Mouse (Mus musculus) heart, adult 8-10 months (tissue): Measurements from ENCODE around the gene Nr1d1. TPM values are rescaled to one million over a fixed set of nuclear protein-coding genes. Genes with fewer than 3 reads are reported as not detected.

ENCODE experiments used
- DNase-seq: peaks from one replicate; pipeline ENCODE4 v3.0.0; 2022; ENCODE audit warnings: low spot score
- total RNA-seq, 4 experiments: library from RNA; stranded (reverse); gene quantifications; 2 replicates each; pipeline ENCODE4 v1.2.4; 2022

Nr1d1 gene
- total RNA-seq, 4 experiments from 2014 or later: 81.4 to 121 (median 101) TPM

- DNase-seq: peak; percentile 97
Observed at GRCm38 (mm10) chr11:98788550-98789218, 13.6 kb upstream of the Nr1d1 start.

- no peak for DNase-seq
Observed at GRCm38 (mm10) chr11:98788139-98788538, 13.0 kb upstream of the Nr1d1 start.

- no peak for DNase-seq
Observed at GRCm38 (mm10) chr11:98787691-98788090, 12.6 kb upstream of the Nr1d1 start.

- DNase-seq: no peak
Observed at GRCm38 (mm10) chr11:98787229-98787628, 12.1 kb upstream of the Nr1d1 start.

GRCm38 (mm10) chr11:98786359-98787214 is 11.5 kb upstream of the Nr1d1 start:
- peak; percentile 100 for DNase-seq

GRCm38 (mm10) chr11:98785772-98786281 is 10.7 kb upstream of the Nr1d1 start:
- DNase-seq: peak; percentile 93

- no peak for DNase-seq
Observed at GRCm38 (mm10) chr11:98785214-98785613, 10.1 kb upstream of the Nr1d1 start.

GRCm38 (mm10) chr11:98784139-98784538 is 9.0 kb upstream of the Nr1d1 start:
- DNase-seq: no peak

- DNase-seq: peak; percentile 98
Observed at GRCm38 (mm10) chr11:98783236-98783696, 8.1 kb upstream of the Nr1d1 start.

GRCm38 (mm10) chr11:98782651-98783235 is 7.6 kb upstream of the Nr1d1 start:
- no peak for DNase-seq

GRCm38 (mm10) chr11:98781851-98782512 is 6.8 kb upstream of the Nr1d1 start:
- no peak for DNase-seq

- no peak for DNase-seq
Observed at GRCm38 (mm10) chr11:98777888-98778287, 2.8 kb upstream of the Nr1d1 start.

GRCm38 (mm10) chr11:98776843-98777590 is 1.9 kb upstream of the Nr1d1 start:
- peak; percentile 87 for DNase-seq

- no peak for DNase-seq
Observed at GRCm38 (mm10) chr11:98776052-98776764, 1.1 kb upstream of the Nr1d1 start.

- DNase-seq: peak; percentile 100
Observed at GRCm38 (mm10) chr11:98775348-98776051, 367 bp upstream of the Nr1d1 start.

- DNase-seq: peak; percentile 100
Observed at GRCm38 (mm10) chr11:98773635-98774295, 1.4 kb downstream of the Nr1d1 start.

- peak; percentile 89 for DNase-seq
Observed at GRCm38 (mm10) chr11:98772667-98773171, 2.4 kb downstream of the Nr1d1 start.

- peak; percentile 41 for DNase-seq
Observed at GRCm38 (mm10) chr11:98771844-98772525, 3.1 kb downstream of the Nr1d1 start.
